Mouse (Mus musculus) CH12.LX (cell line): ENCODE data around the gene Defb29.

Source experiments
- CHD2 ChIP-seq: IDR thresholded peaks from 2 replicates; pipeline ENCODE4 v1.6.1; 2011; ENCODE audit warnings: low read length, improper control_type of control experiment
- CTCF ChIP-seq, 2 experiments: IDR thresholded peaks in 1 of 2; conservative IDR thresholded peaks in 1 of 2; 2 replicates each; pipeline ENCODE4 v1.5.1; 2011 to 2012; ENCODE audit warnings: low read depth in 2 of 2, low read length in 2 of 2, improper control_type of control experiment in 1 of 2, inconsistent platforms in 1 of 2, mild to moderate bottlenecking in 1 of 2, moderate library complexity in 1 of 2
- EP300 ChIP-seq: IDR thresholded peaks from 2 replicates; pipeline ENCODE4 v1.6.1; 2011; ENCODE audit warnings: low read length, improper control_type of control experiment
- JUN ChIP-seq: IDR thresholded peaks from 2 replicates; pipeline ENCODE4 v1.6.1; 2011; ENCODE audit warnings: low read depth, mild to moderate bottlenecking, low read length, improper control_type of control experiment, moderate library complexity; ENCODE audit not compliant: insufficient read depth
- MAFK ChIP-seq: IDR thresholded peaks from 2 replicates; pipeline ENCODE4 v1.6.1; 2011; ENCODE audit warnings: low read length, improper control_type of control experiment; ENCODE audit not compliant: insufficient replicate concordance
- MAX ChIP-seq: IDR thresholded peaks from 2 replicates; pipeline ENCODE4 v1.6.1; 2011; ENCODE audit warnings: low read length, improper control_type of control experiment
- MEF2A ChIP-seq: IDR thresholded peaks from 2 replicates; pipeline ENCODE4 v1.6.1; 2014; ENCODE audit warnings: low read depth, mild to moderate bottlenecking, inconsistent platforms, low read length, improper control_type of control experiment, borderline replicate concordance
- POLR2A ChIP-seq: IDR thresholded peaks from 2 replicates; pipeline ENCODE4 v1.6.1; 2011; ENCODE audit warnings: low read depth, mild to moderate bottlenecking, improper control_type of control experiment, low read length
- USF1 ChIP-seq: IDR thresholded peaks from 2 replicates; pipeline ENCODE4 v1.6.1; 2014; ENCODE audit warnings: low read depth, mild to moderate bottlenecking, inconsistent platforms, low read length, improper control_type of control experiment
- USF2 ChIP-seq: conservative IDR thresholded peaks from 2 replicates; pipeline ENCODE4 v1.6.1; 2011; ENCODE audit warnings: low read depth, low read length, improper control_type of control experiment
- ZNF384 ChIP-seq: IDR thresholded peaks from 2 replicates; pipeline ENCODE4 v1.6.1; 2012; ENCODE audit warnings: low read depth, low read length, improper control_type of control experiment, inconsistent platforms

GRCm38 (mm10) chr2:152516084-152516483 lies 23.8 kb downstream of the Defb29 start:
- no peak for TF ChIP-seq ZNF384
- TF ChIP-seq CHD2, result no peak
- TF ChIP-seq MAFK, result no peak
- TF ChIP-seq JUN, result no peak
- no peak for TF ChIP-seq MAX
- TF ChIP-seq CTCF (conservative IDR thresholded peaks at IDR 0.05 in 1 of 2, IDR thresholded peaks at IDR 0.05 in 1 of 2; ENCODE audit: low read depth in 2 of 2, low read length in 2 of 2), result no peak
- TF ChIP-seq POLR2A, result no peak
- no peak for TF ChIP-seq USF2
- TF ChIP-seq EP300, result no peak
- TF ChIP-seq MEF2A, result no peak
- no peak for TF ChIP-seq USF1
